Mouse (Mus musculus) megakaryocyte progenitor cell, adult 5-6 weeks (primary cell): ENCODE measurements around the gene Fgfrl1. TPM values are rescaled to one million over a fixed set of nuclear protein-coding genes. Genes with fewer than 3 reads are reported as not detected.

Experiments used
- ATAC-seq: replicated peaks from 2 replicates; pipeline ENCODE4 v1.8.0; 2016; ENCODE audit warnings: mild to moderate bottlenecking, moderate TSS enrichment, inconsistent platforms; ENCODE audit not compliant: poor library complexity
- total RNA-seq, 2 experiments: library from RNA; stranded (forward) in 1 of 2; stranded (reverse) in 1 of 2; fragments of 157-497, 149-512 nt in 1 of 2; fragments of 200-1000 nt in 1 of 2; gene quantifications; 2 replicates each; pipeline versions ENCODE4 v1.2.3 to v1.2.4; 2015 to 2017

The Fgfrl1 gene
- total RNA-seq (2015) = 1.7 TPM in 2 replicates
- 2.3 and 2.7 TPM in 2 replicates for total RNA-seq (2017)

- peak; percentile 41 for ATAC-seq
These were observed at the start of gene Fgfrl1 for GRCm38 (mm10) chr5:108692271-108692670. TSS of gene Fgfrl1 (plus strand) at chr5:108692382.

- ATAC-seq = no peak
These were observed 48.5 kb upstream of the Fgfrl1 start for GRCm38 (mm10) chr5:108643674-108644073.

- no peak for ATAC-seq
These were observed 46.4 kb upstream of the Fgfrl1 start for GRCm38 (mm10) chr5:108645651-108646342.

- ATAC-seq = no peak
These were observed 45.9 kb upstream of the Fgfrl1 start for GRCm38 (mm10) chr5:108646343-108646660.

GRCm38 (mm10) chr5:108647311-108647710 lies 44.9 kb upstream of the Fgfrl1 start:
- ATAC-seq = no peak

- ATAC-seq = no peak
These were observed 44.2 kb upstream of the Fgfrl1 start for GRCm38 (mm10) chr5:108647820-108648465.

GRCm38 (mm10) chr5:108648937-108649576 lies 43.1 kb upstream of the Fgfrl1 start:
- no peak for ATAC-seq

GRCm38 (mm10) chr5:108650341-108650740 lies 41.8 kb upstream of the Fgfrl1 start:
- ATAC-seq = no peak

GRCm38 (mm10) chr5:108651136-108651720 lies 41.0 kb upstream of the Fgfrl1 start:
- no peak for ATAC-seq

GRCm38 (mm10) chr5:108651823-108652222 lies 40.4 kb upstream of the Fgfrl1 start:
- peak; percentile 88 for ATAC-seq

- ATAC-seq = no peak
These were observed 38.8 kb upstream of the Fgfrl1 start for GRCm38 (mm10) chr5:108653341-108653740.

GRCm38 (mm10) chr5:108654444-108654990 lies 37.7 kb upstream of the Fgfrl1 start:
- ATAC-seq = no peak

- no peak for ATAC-seq
These were observed 36.8 kb upstream of the Fgfrl1 start for GRCm38 (mm10) chr5:108655381-108655780.

- ATAC-seq = no peak
These were observed 36.1 kb upstream of the Fgfrl1 start for GRCm38 (mm10) chr5:108655891-108656650.

- no peak for ATAC-seq
These were observed 34.8 kb upstream of the Fgfrl1 start for GRCm38 (mm10) chr5:108657406-108657805.

GRCm38 (mm10) chr5:108658611-108659010 lies 33.6 kb upstream of the Fgfrl1 start:
- no peak for ATAC-seq

- peak; percentile 49 for ATAC-seq
These were observed 32.2 kb upstream of the Fgfrl1 start, which contains the start of gene Idua for GRCm38 (mm10) chr5:108659698-108660631. TSS of gene Idua (plus strand) at chr5:108660331.

GRCm38 (mm10) chr5:108660632-108661268 lies 31.4 kb upstream of the Fgfrl1 start:
- ATAC-seq = peak; percentile 95

- ATAC-seq = no peak
These were observed 29.4 kb upstream of the Fgfrl1 start for GRCm38 (mm10) chr5:108662772-108663171.
